Mouse (Mus musculus) liver, adult 2 months (tissue): ENCODE results near the gene Il4i1. TPM values are rescaled to one million over a fixed set of nuclear protein-coding genes. Genes with fewer than 3 reads are reported as not detected.
"Not testable (repeated sequence)": the region's sequence is repeated elsewhere in the genome, so short reads cannot be mapped to it uniquely, and the experiment has no call there.

ENCODE experiments used
- DNase-seq: peaks from one replicate; pipeline ENCODE4 v3.0.0-alpha.2; 2011; ENCODE audit warnings: low read depth, low spot score; ENCODE audit errors: extremely low read depth
- H3K27ac ChIP-seq: fragments of 200-500 bp; replicated peaks from 2 replicates; pipeline ENCODE4 v1.5.1; 2012; ENCODE audit warnings: low read depth, mild to moderate bottlenecking, control low read depth, inconsistent platforms, low read length; ENCODE audit not compliant: insufficient read depth
- H3K27me3 ChIP-seq: fragments of 200-500 bp; 2 replicates; pipeline ENCODE4 v1.6.1; 2012; ENCODE audit warnings: mild to moderate bottlenecking, moderate library complexity, low read length, inconsistent platforms; ENCODE audit not compliant: control insufficient read depth, insufficient read depth
- H3K36me3 ChIP-seq: fragments of 200-500 bp; 2 replicates; pipeline ENCODE4 v1.6.1; 2012; ENCODE audit warnings: low read length, inconsistent platforms; ENCODE audit not compliant: control insufficient read depth, insufficient read depth
- H3K4me1 ChIP-seq: fragments of 200-500 bp; 2 replicates; pipeline ENCODE4 v1.6.1; 2011; ENCODE audit warnings: low read length; ENCODE audit not compliant: control insufficient read depth, insufficient read depth
- H3K4me3 ChIP-seq: fragments of 200-500 bp; 2 replicates; pipeline ENCODE4 v1.5.1; 2011; ENCODE audit warnings: low read depth, mild to moderate bottlenecking, control low read depth, low read length, moderate library complexity; ENCODE audit not compliant: insufficient read depth
- H3K79me2 ChIP-seq: fragments of 200-500 bp; 2 replicates; pipeline ENCODE4 v1.6.1; 2012; ENCODE audit warnings: inconsistent platforms, mild to moderate bottlenecking, low read length, moderate library complexity; ENCODE audit not compliant: control insufficient read depth, insufficient read depth
- H3K9ac ChIP-seq: fragments of 200-500 bp; 2 replicates; pipeline ENCODE4 v1.6.1; 2012; ENCODE audit warnings: low read depth, mild to moderate bottlenecking, control low read depth, inconsistent platforms, low read length
- CTCF ChIP-seq: fragments of 200-500 bp; IDR thresholded peaks from 2 replicates; pipeline ENCODE4 v1.5.1; 2011; ENCODE audit warnings: low read depth, low read length, control low read depth
- POLR2A ChIP-seq: fragments of 200-500 bp; IDR thresholded peaks from 2 replicates; pipeline ENCODE4 v1.6.1; 2011; ENCODE audit warnings: low read length, control low read depth; ENCODE audit not compliant: insufficient read depth; ENCODE audit errors: extremely low read depth
- WGBS: fragments of 180-500 bp; shearing (Covaris S2); methylation state at CpG from one replicate; pipeline ENCODE4 v1.1.7; 2018; 5-methylcytosine and 5-hydroxymethylcytosine counted together
- polyA plus RNA-seq: library from polyadenylated mRNA; depleted of rRNA; stranded (reverse); fragments of >200 nt; gene quantifications from 2 replicates; pipeline ENCODE4 v1.2.3, GENCODE M21; 2012
- total RNA-seq: library from RNA; depleted of rRNA; stranded (reverse); fragments of >200 nt; gene quantifications from 2 replicates; pipeline ENCODE4 v1.2.3, GENCODE M21; 2014

Il4i1 gene
- total and polyA plus RNA-seq, 2 experiments: 0.65 to 1.7 TPM

DNA sequence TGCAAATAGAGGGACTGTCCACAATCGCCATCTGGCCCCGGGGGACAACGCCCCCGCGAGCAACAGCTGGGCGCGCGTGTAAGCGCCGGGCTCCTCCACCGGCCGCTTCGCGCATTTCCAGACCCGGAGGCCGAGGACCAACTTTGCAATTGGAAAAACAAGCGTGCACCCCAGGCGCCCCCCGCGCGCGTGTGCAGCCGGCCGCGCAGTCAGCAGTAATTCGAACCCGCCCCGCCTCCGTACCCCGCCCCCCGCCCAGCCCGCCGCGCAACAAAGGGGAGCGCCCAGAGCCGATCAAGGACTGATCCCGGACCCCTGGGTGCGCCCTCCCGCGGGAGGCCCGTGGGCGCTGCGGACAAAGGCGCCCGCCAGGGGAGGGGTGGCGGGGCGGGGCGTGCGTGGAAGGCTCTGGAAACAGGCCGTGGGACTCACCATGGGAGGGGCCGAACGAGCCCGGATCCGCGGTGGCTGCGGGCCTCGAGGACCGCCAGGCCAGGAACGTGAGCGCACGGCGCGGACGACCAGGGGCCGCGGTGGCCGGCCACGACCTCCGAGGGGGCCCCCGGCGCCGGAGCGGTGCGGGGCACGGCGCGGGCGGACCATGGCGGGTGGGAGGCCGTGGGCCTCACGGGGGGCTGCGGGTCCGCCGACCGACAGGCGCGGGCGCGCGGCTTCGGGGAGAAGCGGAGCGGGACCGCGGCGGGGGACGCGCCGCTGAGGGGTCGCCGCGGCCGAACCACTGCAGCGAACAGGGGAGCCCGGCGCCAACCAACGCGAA, 52.9 kb downstream of the Il4i1 start:
- no peaks in the 10 kb centered on the region for H3K27me3 ChIP-seq
- H3K79me2 ChIP-seq: peaks cover 5% of the 10 kb centered on the region; the same call in 1 of the 2 replicates
- peak; percentile 45 for DNase-seq
- H3K27ac ChIP-seq: peak overlapping the region; percentile 94
- no peaks in the 10 kb centered on the region for H3K36me3 ChIP-seq
- WGBS: under 1% methylated on average over 103 of the region's 108 CpGs
- peak overlapping the region; percentile 89 for H3K4me3 ChIP-seq
- H3K4me1 ChIP-seq: peaks cover 19% of the 10 kb centered on the region
- H3K9ac ChIP-seq: peak overlapping the region; percentile 99
- TF ChIP-seq CTCF (no peak), POLR2A (no peak)

DNA sequence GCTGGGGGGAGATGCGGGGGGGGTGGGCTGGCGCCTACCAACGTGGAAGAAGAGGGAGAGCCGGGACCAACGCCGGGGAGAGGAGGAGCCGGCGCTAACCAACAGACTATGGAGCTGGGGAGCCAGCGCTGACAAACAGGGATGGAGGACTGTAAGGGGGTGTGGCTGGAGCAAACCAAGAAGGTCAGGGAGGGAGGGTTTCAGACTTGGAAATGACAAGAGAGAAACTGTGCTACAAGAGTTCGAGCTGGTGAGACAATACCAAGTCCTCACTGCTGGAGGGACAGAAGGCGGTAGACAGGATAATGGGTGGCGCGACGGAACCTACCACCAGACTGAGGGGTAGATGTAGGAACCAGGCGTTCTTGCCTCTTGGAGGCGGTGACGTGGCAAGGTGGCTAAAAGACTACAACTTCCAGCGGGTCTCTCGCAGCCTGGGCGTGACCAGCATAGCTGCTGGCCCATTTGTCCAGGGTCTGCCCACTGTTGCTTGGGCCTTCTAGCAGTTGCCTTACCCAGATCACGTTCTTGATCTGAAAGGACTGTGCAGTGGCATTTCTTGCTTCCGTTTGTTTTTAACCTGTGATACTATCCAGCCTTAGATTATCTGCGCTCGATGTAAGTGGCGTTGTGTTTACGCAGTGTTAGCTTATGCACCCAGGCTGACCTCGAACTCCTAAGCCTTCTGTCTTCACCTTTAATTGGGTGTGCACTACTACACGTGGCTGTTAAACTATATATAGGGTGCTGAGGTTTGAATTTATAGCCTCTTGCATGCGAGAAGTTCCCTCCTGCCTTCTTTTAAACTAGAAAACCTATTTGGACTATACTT, 53.7 kb downstream of the Il4i1 start, which contains the start of gene Ptov1:
Gene Ptov1 (minus strand): TSS at position 92 of the 832 bp plus-strand sequence.
- peaks cover 19% of the 10 kb centered on the region for H3K4me1 ChIP-seq
- DNase-seq: peak; percentile 98
- peak within 1 kb of the TSS; percentile 89 for H3K4me3 ChIP-seq
- peak within 1 kb of the TSS; percentile 99 for H3K9ac ChIP-seq
- no peaks in the 10 kb centered on the region for H3K27me3 ChIP-seq
- TF ChIP-seq POLR2A: 0 out of 2 replicates have a peak, but pooled peaks have one; percentile 15
- TF ChIP-seq CTCF: no peak
- WGBS: 4% methylated on average over 29 of the region's 29 CpGs
- H3K27ac ChIP-seq: peak within 1 kb of the TSS; percentile 94
- H3K36me3 ChIP-seq: no peaks in the 10 kb centered on the region
- peaks cover 5% of the 10 kb centered on the region; the same call in 1 of the 2 replicates for H3K79me2 ChIP-seq

DNA sequence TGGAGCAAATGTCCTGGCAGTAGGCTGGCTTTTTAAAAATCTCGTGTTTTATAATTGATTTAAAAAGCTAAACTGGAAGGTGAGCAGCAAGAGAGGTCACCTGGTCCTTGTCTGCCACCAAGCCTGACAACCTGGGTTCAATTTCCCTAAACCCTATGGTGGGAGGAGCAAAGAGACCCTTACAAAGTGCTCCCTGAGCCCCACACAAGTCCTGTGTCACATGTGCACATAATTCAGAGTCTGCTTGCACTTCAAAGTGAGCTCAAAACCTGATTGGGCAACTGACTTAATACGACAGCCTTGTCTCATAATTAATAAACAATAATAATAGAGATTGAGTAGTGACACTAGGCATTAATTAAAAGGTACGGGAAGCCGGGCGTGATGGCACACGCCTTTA, 54.4 kb downstream of the Il4i1 start:
- Histone ChIP-seq H3K4me3 (no peak overlapping the region), H3K36me3 (no peaks in the 10 kb centered on the region), H3K27ac (no peak overlapping the region), H3K79me2 (peaks cover 5% of the 10 kb centered on the region; the same call in 1 of the 2 replicates), H3K27me3 (no peaks in the 10 kb centered on the region), H3K4me1 (peaks cover 19% of the 10 kb centered on the region), H3K9ac (no peak overlapping the region)
- TF ChIP-seq CTCF (no peak), POLR2A (no peak)
- 80% methylated on average over 6 of the region's 6 CpGs for WGBS
- no peak for DNase-seq

DNA sequence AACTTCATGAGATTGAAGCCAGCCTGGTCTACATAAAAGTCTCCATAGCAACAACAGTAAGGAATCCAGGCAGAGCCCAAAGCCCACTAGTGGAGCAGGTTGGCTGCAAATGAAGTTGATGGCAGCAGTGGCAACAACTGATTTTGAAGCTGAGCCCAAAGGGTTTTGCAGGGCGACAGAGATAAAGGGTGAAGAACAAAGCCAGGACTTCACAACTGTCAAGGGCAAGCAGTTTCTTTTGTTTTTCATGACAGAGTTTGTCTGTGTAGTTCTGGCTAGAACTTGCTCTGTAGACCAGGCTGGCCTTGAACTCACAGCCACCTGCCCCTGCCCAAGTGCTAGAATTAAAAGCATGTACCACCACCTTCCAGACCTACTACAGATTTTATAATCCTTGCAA, 55.0 kb downstream of the Il4i1 start:
- WGBS: 76% methylated on average over 1 of the region's 1 CpGs
- Histone ChIP-seq H3K27ac (no peak overlapping the region), H3K36me3 (no peaks in the 10 kb centered on the region), H3K79me2 (peaks cover 5% of the 10 kb centered on the region; the same call in 1 of the 2 replicates), H3K9ac (no peak overlapping the region), H3K27me3 (no peaks in the 10 kb centered on the region), H3K4me3 (no peak overlapping the region), H3K4me1 (peaks cover 19% of the 10 kb centered on the region)
- no peak for TF ChIP-seq CTCF
- TF ChIP-seq POLR2A: no peak
- DNase-seq: no peak

DNA sequence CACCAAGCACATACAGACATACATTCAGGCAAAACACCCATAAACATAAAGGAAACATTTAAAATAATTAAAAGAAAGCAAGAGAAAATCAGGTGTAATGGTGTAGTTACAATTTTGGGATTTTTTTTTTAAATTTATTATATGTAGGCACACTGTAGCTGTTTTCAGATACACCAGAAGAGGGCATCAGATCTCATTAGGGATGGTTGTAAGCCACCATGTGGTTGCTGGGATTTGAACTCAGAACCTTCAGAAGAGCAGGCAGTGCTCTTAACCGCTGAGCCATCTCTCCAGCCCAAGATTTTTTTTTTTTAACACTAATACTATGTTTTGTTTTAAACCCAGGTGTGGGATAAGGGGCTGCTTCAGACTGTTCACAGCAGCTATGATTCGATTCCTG, 55.6 kb downstream of the Il4i1 start:
- not testable (repeated sequence) for DNase-seq, H3K36me3 ChIP-seq, H3K79me2 ChIP-seq, H3K4me3 ChIP-seq, H3K27ac ChIP-seq, H3K9ac ChIP-seq, H3K27me3 ChIP-seq
- 94% methylated on average over 2 of the region's 2 CpGs for WGBS
- H3K4me1 ChIP-seq: peaks cover 16% of the 10 kb centered on the region
